Mouse (Mus musculus) embryonic fibroblast, embryonic 13.5 days (primary cell): ENCODE data around the gene Epor. TPM values are rescaled to one million over a fixed set of nuclear protein-coding genes. Genes with fewer than 3 reads are reported as not detected.

Experiments
- H3K27ac ChIP-seq: 2 replicates; pipeline ENCODE4 v1.5.1; 2012; ENCODE audit warnings: low read length, control low read depth, inconsistent platforms; ENCODE audit not compliant: insufficient read depth
- H3K4me1 ChIP-seq: 2 replicates; pipeline ENCODE4 v1.6.1; 2011; ENCODE audit warnings: low read length; ENCODE audit not compliant: control insufficient read depth, insufficient read depth
- H3K4me3 ChIP-seq: 2 replicates; pipeline ENCODE4 v1.5.1; 2011; ENCODE audit warnings: mild to moderate bottlenecking, control low read depth, low read length; ENCODE audit not compliant: insufficient read depth
- CTCF ChIP-seq: IDR thresholded peaks from 2 replicates; pipeline ENCODE4 v1.5.1; 2011; ENCODE audit warnings: mild to moderate bottlenecking, control low read depth, low read length, moderate library complexity, borderline replicate concordance; ENCODE audit not compliant: insufficient read depth
- POLR2A ChIP-seq: IDR thresholded peaks from 2 replicates; pipeline ENCODE4 v1.6.1; 2011; ENCODE audit warnings: low read depth, mild to moderate bottlenecking, control low read depth, low read length, moderate library complexity
- polyA plus RNA-seq: library from polyadenylated mRNA; stranded (reverse); fragments of >200 nt; gene quantifications from 2 replicates; pipeline ENCODE4 v1.2.4, GENCODE M21; 2011; ENCODE audit warnings: low read depth; ENCODE audit not compliant: missing spikeins, insufficient read length

The Epor gene
- polyA plus RNA-seq, 1 experiment = not detected

DNA sequence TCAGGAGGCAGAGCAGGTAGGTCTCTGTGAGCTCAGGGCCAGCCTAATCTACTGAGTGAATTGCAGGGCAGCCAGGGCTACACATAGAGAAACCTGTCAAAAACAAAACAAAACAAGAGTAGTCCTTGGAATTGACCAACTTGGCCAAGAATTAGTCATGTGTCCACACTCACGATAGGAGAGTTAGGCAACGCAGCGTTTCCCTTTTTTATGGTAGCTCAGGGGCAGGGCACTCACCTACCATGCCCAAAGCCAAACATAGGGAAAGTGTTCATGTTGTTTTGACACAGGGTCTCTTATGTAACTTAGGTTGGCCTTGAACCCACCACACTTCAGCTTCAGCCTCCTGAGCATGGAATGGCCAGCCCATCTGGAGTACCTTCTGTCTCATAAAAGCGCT, 6.0 kb upstream of the Epor start:
- Histone ChIP-seq H3K27ac (no peak overlapping the region), H3K4me3 (no peak overlapping the region), H3K4me1 (no peaks in the 10 kb centered on the region)
- no peak for TF ChIP-seq POLR2A
- no peak for TF ChIP-seq CTCF

DNA sequence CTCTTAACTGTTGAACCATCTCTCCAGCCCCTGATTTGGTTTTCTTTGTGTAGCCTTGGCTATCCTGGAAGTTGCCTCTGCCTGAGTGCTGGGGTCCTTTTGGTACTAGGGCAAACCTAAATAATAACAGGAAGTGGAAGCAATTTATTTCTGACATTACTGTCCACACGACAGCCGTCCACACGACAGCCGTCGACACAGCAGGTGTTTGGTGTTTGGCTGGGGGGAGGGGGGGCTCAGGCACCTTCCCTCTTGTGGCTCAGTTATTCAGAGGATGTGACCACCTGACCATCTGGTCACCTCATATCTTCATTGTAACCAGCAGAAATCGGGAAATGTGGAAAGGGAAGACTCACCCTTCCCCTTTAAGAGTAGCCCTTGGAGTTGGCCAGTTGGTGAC, 5.6 kb upstream of the Epor start:
- no peak overlapping the region for H3K27ac ChIP-seq
- TF ChIP-seq POLR2A = no peak
- no peak overlapping the region for H3K4me3 ChIP-seq
- H3K4me1 ChIP-seq = no peaks in the 10 kb centered on the region

- no peak for TF ChIP-seq POLR2A
- no peak for TF ChIP-seq CTCF
- Histone ChIP-seq H3K4me1 (no peaks in the 10 kb centered on the region), H3K4me3 (peak overlapping the region; percentile 17; the same call in 1 of the 2 replicates), H3K27ac (no peak overlapping the region)
Observed at GRCm38 (mm10) chr9:21962416-21963059, 768 bp downstream of the Epor start.

DNA sequence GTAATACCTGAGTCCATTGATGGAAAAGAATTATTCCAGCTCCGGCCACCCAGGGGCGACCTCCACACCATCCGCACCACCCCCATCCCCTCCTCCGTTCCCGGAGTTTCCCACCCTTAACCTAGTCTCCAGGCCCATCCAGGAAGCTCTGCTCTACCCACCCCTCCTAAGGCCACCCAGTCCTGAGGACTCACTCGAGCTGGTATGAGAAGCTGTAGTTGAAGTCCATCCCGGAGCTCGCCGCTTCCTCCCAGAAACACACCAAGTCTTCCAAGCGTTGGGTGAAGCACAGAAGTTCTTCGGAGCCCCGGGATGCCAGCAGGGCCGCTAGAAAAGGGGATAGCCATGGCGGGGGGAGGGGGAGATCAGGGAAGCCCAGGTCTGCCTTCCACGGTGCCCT, 1.3 kb downstream of the Epor start:
- Histone ChIP-seq H3K27ac (no peak overlapping the region), H3K4me1 (no peaks in the 10 kb centered on the region), H3K4me3 (peak overlapping the region; percentile 17; the same call in 1 of the 2 replicates)
- no peak for TF ChIP-seq POLR2A

DNA sequence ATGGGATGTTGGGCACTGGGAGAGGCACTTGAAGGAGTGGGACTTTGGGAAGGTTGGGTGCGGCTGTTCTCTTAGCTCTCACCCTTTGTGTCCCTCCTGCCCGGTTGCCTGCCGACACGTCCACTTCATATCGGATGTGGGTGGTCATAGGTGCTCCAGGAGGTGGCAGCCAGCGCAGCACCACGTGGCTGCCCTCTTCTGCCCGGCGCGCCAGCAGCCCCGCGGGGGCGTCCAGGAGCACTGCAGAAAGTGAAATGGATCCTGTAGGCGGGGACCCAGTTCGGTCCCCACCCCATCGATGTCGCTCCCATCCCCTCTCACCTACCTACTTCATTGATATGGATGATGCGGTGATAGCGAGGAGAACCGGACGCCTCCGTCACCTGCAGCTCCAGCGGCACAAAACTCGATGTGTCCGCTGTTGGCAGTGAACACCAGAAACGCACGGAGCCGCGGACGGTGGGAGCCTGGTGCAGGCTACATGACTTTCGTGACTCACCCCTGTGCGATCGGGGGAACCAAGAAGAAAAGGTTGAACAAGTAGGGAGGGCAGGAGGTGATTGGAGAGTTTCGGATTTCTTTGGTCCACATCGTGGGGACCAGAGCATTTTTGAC, 1.8 kb downstream of the Epor start:
- H3K4me3 ChIP-seq = peak overlapping the region; percentile 17; the same call in 1 of the 2 replicates
- H3K27ac ChIP-seq = no peak overlapping the region
- H3K4me1 ChIP-seq = no peaks in the 10 kb centered on the region
- no peak for TF ChIP-seq CTCF
- TF ChIP-seq POLR2A = no peak

DNA sequence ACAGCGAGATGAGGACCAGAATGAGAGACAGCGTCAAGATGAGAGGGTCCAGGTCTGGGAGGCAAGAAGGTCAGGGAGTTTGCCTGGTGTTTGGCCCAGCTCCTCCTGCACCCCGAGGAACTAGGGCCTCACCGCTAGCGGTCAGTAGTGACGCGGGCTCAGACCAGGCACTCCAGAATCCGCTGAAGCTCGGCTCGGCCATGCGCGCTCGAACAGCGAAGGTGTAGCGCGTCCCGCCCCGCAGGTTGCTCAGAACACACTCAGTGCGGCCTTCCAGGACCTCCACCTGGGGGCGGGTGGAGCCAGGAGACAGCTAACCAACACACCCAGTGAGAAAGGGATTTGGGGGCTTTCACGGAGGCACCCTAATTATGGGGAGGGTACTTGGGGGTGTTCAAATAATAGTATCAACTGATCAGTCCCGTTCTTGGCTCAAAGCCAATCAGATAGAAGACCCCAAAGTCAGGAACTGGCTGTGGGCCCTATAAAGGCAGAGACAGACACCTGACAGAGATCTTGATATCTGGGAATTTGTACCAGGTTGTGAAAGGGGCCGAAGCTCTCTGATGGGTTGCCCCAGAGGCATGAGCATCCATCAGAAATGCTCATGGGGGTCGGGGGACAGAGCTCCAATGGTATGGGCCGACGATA, 2.6 kb downstream of the Epor start:
- peak; percentile 28; the same call in 1 of the 2 replicates for TF ChIP-seq CTCF
- no peak for TF ChIP-seq POLR2A
- no peaks in the 10 kb centered on the region for H3K4me1 ChIP-seq
- no peak overlapping the region for H3K27ac ChIP-seq
- H3K4me3 ChIP-seq = no peak overlapping the region

- Histone ChIP-seq H3K4me1 (no peaks in the 10 kb centered on the region), H3K27ac (no peak overlapping the region), H3K4me3 (no peak overlapping the region)
- TF ChIP-seq CTCF = no peak
- no peak for TF ChIP-seq POLR2A
Observed at GRCm38 (mm10) chr9:21960135-21960534, 3.2 kb downstream of the Epor start.

DNA sequence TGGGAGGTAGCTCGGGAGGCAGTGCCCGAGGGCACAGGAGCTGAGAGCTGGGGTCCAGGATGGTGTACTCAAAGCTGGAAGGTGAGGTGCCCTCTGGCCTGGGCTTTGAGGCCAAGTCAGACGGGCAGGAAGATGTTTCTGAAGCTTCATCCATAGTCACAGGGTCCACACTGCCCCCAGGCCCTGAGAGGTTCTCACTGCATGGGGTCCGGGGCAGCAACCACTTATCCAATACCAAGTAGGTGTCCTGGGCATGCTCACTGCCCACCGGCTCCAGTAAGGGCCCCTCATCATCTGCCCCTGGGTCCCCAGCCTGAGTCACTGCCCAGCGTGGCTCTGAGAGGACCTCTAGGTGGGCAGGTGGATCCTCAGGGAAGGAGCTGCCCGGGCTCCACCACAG, 4.1 kb downstream of the Epor start:
- H3K4me1 ChIP-seq = no peaks in the 10 kb centered on the region
- no peak for TF ChIP-seq POLR2A

DNA sequence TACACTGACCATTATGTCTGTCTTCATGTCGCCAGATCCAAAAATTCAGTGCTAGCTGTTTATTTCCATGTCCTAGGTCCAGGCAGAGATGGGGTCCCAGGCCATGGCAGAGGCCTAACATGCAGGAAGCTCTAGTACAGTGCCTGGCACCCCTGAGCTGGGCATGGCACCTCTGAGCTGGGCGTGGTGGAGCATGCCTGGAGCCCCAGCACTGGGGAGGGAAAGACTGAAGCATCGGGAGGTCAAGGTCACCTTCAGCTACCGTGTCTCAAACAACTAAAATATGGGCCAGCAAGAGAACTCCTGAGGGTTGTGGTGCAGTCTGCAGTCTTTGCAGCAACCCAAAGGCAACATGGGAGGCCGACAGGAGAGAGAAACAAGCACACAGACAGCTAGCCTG, 4.9 kb downstream of the Epor start:
- H3K4me1 ChIP-seq = no peaks in the 10 kb centered on the region
- TF ChIP-seq CTCF = no peak
- no peak overlapping the region for H3K27ac ChIP-seq
- H3K4me3 ChIP-seq = no peak overlapping the region

More for the DNA sequence above, 4.1 kb downstream of the Epor start:
- no peak overlapping the region for H3K27ac ChIP-seq
- no peak overlapping the region for H3K4me3 ChIP-seq

DNA sequence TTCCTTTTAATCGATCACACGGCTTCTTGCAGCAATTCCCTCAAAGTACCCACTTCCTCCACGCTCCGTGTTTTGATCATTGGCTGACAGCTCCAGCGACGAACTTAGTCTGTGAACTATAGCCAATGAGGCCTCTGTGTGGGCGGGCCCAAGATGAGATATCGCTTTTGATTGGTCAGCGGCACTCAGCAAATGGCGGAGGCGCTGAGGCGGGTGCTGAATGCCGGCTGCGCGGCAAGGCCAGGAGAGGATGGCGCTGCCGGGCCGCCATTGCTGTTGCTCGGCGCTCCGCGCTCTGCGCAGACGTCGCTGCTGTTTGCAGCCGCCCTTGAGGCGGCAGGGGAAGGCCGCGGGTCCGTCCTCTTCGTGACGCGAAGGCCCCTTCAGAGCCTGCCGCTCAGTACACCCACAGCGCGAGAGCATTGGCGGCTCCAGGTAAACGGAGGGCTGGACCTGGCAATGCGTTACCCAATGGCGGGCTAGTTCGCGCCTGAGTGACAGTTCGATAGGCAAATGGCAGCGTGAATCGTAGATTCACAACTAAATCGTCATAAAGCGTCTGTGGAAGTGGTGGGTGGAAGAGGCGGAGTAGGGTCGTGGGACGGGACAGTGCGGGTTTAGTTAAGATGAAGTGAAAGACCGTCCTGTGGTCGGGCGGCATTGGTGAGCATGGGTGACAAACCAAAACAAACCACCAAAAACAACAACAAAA, 7.6 kb downstream of the Epor start, which contains the start of gene Swsap1:
TSS of gene Swsap1 (plus strand) at position 186 of the 712 bp plus-strand sequence.
- peak within 1 kb of the TSS; percentile 35 for H3K27ac ChIP-seq
- peak within 1 kb of the TSS; percentile 67 for H3K4me3 ChIP-seq
- peak; percentile 84 for TF ChIP-seq POLR2A
- no peak for TF ChIP-seq CTCF
- no peaks in the 10 kb centered on the region for H3K4me1 ChIP-seq
